Mouse (Mus musculus) embryonic fibroblast, embryonic 13.5 days (primary cell): Measurements from ENCODE around the gene Kcnq1.

ENCODE experiments used
- CTCF ChIP-seq: IDR thresholded peaks from 2 replicates; pipeline ENCODE4 v1.5.1; 2011; ENCODE audit warnings: mild to moderate bottlenecking, control low read depth, low read length, moderate library complexity, borderline replicate concordance; ENCODE audit not compliant: insufficient read depth
- POLR2A ChIP-seq: IDR thresholded peaks from 2 replicates; pipeline ENCODE4 v1.6.1; 2011; ENCODE audit warnings: low read depth, mild to moderate bottlenecking, control low read depth, low read length, moderate library complexity

DNA sequence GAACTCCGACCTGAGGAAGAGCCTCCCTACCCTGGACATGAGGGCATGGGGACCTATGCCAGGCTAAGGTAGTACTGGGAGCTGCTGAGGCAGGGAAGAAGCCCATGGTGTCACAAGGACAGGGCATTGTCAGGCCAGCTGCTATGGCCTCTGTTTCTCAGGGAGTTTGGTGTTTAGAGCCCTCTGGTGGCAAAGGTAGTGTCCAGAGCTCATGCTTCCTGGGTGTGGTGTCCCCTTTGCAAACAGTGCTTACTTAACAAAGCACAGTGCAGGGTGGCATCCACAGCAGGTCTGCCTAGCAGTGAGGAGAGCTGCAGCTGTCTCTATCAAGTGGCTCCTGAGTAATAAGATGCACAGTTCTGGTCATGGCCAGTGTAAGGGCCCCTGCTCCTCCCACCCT, 4.6 kb downstream of the Kcnq1 start:
- TF ChIP-seq CTCF, result no peak
- no peak for TF ChIP-seq POLR2A
